Mouse (Mus musculus) kidney, adult 11 months (tissue): ENCODE measurements around the gene Limk2.

Experiments used
- DNase-seq: peaks from one replicate; pipeline ENCODE4 v3.0.0; 2022

The Limk2 gene

DNA sequence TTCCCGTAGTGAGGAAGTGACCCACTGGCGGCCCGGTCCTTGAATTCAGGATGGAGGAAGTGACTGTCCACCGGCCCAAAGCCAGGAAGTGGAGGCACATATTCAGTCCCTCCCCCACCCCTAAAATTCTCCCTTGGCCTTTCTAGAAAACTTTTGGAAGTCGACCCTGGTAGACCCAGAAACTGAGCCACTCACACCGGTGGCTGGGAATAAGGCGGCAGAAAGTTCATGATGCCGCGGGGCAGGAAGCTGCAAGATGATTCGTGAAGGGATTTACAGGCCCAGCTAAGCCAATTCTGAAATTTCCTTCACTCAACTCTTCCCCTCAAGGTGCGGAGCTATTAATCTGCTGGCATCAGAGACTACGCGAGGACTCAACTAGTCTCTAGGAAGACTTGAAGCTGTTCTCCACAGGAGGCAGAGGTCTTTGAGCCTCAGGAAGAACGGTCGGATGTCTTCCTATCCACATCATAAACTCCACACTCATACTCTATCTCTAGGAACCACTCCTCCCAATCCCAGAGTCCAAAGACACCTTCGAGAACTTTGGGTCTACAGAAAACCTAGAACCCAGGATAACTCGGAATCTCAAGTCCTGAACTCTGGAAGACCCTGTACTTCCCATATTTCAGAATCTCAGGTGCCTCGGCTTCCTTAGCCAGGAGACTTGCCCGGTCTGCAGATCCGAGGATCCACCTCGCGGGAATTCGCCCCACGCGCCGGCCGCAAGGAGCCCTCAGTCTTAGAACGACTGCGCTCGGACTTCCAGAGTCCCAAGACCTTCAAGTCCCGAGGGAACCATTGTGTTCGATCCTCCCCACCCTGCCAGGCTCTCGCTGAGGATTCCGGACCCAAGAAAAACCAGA is 625 bp downstream of the Limk2 start:
- DNase-seq = no peak

DNA sequence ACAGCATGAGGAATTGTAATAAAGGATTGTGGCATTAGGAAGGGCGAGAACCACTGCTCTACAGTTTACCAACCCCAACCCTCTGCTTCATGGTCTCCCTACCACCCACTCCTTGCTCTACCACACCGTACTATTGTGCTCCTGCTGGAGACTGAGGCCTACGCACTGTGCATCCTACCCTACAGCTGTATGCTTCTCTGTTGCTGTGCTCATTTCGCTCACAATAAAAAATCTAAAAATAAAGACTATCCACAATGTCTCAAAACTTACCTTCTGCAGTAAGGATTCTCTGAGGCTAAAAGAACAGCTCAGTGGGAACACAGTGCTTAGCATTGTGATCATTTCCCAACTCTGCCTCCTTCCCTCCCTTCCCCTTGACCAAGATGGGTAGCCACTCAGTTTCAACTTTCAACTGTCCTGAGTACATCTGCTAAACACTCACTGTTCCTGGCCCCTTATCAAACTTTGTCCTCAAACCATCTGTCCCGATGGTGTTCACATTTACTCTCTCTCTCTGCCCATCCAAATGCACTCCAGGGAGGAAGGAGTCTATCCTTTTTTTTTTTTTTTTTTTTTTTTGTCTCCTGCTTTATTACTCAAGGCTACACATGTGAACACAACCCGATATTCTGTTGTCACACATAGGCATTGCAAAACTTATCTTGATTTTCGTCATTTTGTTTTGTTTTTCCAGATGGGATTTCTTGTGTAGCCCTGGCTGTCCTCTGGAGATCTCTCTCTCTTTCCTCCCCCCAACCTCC is 4.5 kb downstream of the Limk2 start:
- no peak for DNase-seq

DNA sequence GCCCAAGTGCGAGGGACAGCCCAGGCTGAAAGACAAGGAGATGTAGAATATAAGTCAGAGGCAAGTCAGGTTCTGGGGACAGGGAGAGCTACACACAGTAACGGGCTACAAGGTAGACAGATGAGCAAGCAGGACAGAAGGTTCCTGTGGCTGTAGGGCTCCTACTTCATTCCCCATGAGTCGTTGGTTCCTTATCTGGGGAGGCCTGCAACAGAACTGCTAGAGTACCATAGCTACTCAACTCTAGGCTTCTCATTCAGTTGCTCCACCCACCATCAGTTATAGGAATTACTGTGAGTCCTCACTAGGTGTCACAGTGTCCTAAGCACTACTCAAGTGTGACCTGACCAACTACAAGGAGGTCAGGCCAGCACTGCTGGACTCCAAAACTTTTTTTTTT is 6.0 kb downstream of the Limk2 start:
- DNase-seq = no peak

DNA sequence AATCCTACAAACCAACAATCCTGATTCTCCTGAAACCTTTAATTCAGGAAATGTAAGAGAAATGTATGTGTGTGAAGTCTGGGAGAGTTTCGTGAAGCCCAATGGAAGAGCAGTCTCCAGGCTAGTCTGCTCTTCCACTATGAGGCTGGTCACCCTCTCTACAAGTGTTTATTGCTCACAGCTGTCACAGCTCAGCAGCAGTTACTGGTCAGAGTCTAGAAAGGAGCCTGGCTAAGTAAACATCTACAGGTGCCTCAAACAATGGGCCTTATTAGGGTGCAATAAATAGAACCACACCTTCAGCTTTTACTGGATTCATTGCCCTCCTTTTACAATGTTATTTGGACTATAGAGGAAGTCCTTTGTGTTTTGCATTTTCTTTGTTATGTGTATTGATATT is 10.7 kb downstream of the Limk2 start:
- no peak for DNase-seq

DNA sequence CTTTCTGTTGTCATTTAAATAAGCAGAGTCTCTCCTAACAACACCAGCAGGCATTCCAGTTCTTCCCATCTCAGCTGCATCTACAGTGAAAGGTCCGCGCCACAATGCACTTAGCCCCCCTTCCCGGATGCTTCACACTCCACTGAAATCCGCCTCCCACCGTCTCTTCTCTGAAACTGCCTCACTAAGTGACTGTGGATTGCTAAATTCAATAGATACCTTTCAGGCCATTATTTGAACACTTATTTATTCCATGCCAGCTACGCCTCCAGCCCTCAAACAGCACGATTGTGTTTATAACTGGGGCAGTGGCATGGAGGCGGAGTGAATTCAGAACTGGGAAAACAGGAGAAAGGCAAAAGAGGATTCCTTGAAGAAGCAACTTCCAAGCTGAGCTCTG is 12.4 kb downstream of the Limk2 start:
- DNase-seq = no peak

DNA sequence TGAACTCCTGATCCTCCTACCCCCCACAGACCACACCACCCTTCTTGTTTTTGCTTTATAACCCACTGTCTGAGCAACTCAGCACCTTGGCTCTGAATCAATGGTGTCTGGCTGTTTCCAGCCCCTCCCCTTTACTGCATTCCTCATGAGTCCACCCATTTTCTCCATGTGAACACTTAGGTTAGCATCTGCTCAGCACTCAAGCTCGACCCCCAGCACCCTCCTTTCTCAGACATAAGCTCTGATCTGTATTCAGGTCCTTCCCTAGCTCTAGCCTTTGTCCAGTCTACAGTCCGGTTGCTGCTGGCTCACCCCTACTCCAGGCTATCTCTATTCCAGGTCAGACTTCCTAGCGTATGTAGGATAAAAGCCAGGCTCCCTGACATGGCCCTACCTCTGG is 12.9 kb downstream of the Limk2 start:
- DNase-seq = no peak

DNA sequence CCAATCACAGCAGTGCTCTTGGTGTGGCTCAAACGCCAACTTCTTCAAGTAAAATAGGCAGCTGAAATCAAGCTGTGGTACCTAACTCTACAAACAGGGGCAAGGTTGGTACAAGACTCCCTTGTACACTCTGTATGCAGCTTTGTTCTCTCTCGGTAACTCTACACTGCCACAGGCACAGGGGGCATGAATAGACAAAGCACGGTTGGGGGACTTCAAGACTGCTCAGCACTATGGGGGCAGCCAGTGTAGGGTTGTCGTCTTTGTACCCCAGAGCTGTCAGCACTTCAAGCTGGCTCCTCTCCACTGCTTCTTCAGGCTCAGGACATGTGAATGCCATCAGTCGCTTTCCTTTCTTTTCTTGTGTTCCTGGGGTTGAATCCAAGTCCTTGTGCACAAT is 14.5 kb downstream of the Limk2 start:
- DNase-seq = no peak

DNA sequence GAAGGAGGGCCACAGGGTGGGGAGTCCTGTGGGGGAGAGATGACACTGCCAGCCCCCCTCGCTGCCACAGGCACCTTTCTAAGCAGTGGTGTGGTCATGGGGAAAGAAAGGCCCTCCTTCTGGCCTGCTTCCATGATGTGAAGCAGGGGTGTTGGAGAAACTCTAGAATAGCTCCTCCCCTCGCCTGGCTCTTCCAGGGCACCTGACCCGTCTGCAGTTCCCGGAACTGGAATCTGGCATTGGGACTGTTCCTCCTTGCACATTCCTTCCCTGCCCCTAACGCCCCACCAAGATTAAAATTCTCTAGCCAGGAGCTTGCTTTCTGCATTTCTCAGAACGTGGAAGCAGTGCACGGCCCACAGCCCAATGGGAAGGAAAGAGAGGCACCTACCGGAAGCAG is 16.5 kb downstream of the Limk2 start:
- DNase-seq = peak; percentile 33

DNA sequence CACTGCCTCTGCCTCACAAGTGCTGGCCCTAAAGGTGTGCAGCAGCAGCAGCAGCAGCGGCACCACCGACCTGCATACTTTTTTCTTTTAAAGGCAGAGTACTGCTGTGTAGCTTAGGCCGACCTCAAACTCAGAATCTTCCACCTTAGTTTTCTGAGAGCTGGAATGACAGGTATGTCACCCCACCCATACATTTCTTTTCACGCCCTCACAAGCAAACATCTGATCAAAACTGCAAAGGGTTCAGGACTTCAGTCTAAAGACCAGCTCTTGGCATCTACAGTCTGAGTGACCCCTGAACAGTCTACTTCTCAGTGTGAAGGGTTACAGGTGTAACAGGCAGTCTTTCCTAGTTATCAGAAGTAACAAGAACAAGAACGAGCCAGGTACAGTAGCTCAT is 18.2 kb downstream of the Limk2 start:
- DNase-seq = no peak

DNA sequence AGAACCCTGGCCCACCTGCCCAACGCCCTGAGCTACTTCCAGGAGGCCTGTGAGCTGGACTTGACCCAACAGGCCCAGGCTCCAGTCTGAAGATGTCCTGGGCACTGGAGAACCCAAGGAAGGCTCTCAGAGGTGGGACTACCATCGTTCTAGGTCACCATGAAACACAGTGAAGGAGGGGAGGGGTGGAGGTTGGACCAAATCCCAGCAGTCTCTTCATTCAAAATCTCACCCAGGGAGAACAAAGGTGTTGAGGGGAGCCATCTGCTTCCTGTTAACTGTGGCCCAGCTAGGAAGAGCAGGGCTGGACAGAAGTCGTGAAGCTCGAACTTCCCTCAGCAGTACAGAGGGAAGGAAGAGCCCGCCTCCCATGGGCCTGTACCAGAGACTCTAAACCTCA is 19.0 kb downstream of the Limk2 start:
- DNase-seq = no peak

DNA sequence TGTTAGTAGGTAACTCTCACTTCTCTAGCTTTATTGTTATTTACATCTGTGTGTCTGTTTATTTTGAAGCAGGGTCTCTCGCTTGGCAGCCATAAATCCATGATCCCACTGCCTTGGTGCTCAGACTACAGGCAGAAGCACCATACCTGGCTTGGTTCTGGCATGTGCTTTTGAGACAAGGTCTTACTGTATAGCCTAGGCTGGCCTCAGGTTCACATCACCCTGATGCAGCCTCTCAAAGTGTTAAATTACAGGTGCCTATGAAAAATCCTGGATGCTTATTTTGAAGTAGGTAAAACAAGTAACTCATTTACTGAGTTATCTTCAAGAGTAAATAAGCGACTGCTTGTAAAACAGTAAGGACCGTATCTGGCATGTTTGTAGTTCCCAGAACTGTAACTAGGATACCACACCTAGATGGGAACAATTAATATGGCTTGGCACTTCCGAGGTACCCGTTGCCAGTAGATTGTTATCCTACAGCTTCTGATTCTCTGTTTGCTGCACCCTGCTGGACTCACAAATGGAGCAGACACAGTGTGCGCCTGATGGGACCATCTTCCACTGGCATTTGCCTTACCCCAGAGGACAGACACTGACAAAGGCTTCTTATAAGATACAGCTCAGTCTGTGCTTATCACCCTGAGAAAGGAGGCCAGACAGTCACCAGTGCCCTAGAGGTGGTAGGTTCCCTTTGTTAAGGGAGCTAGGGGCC is 21.4 kb downstream of the Limk2 start:
- no peak for DNase-seq

DNA sequence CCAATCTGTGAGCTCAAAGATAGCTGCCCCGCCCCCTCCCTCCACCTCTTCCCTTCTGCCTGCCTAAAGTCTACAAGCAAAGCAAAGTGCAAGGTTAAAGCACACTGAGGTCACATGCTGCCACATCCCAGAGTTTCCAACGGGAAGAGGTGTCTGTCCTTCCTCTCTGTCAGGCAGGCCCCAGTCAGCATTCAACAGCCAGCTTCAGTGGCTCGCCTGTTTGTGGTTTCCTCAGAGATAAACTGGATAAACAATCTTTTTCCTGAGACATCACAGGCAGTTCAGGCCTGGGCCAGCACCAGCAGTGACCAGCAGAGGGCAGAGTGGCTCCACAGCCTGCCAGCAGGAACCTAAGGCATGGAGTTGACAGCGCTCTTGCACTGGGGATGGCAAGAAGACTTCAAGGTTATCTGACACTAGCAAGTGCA is 22.0 kb downstream of the Limk2 start:
- peak; percentile 81 for DNase-seq

DNA sequence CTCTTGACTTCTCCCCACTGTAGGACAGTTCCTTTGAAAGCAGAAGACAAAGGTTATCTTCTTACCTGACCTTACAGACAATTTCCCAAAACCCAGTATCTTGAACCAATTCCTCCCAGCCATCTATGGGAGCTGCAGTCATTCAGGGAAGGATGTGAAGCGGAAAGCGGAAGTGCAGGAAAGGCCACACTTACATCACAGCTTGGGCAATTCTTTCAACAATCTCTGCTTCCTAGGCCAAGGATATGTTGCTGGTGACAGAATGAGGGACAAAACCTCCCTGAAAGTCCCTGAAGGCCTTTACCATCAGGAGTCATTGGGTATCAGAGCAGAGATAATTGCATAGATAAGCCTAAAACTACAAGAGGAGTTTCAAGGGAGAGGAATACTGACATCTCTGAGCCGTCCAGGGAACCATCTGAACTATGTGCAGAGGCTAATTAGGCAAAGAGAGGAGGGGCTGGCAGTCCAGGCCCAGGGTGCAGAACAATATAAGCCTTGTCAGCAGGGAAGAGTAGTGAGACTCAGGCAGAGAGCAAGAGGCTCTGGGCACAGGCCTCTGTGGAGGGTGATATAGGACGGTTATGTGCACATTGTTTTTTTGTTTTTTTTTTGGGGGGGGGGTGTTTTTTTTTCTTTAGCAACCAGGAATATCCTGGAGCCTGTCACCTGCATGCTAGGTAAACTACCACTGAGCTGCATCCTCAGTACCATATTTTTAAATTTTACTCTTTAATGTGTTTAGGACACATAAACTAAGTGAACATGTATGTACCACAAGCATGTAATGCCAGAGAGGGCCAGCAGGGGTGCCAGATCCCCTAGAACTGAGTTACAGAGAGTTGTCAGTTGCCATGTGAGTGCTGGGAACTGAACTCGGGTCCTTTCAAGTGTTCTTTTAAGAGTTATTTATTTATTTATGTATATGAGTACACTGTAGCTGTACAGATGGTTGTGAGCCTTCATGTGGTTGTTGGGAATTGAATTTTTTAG is 26.1 kb downstream of the Limk2 start:
- no peak for DNase-seq

DNA sequence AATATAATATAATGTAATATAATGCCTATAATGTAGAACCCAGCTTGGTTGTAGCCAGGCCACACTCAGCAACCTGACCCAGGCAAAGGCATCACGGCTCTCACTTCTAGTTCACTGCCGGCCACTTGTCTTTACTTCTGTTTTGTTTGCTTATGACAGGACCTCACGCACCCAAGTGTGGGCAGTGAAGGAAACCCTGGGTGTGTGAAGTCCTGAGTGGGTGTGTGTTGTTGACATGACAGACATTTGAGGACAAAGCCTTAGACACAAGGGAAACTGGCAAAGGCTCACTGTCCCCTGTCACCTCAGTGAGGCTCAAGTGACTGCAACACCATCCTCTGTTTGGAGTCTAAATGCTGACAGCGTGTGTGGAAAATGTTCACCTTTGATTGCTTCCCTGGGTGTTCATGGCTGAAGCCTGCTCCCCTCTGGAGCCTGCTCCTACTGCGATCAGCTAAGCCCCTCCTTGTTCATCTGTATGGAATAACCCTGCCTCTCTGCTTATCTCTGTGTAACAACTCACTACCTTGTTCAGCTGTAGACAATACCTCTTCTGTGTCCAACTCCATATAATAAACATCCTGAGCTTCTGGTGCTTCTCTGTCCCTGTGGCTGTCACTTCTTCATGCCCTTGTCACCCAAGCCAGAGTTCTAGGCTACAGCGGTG is 27.7 kb downstream of the Limk2 start:
- DNase-seq = no peak

DNA sequence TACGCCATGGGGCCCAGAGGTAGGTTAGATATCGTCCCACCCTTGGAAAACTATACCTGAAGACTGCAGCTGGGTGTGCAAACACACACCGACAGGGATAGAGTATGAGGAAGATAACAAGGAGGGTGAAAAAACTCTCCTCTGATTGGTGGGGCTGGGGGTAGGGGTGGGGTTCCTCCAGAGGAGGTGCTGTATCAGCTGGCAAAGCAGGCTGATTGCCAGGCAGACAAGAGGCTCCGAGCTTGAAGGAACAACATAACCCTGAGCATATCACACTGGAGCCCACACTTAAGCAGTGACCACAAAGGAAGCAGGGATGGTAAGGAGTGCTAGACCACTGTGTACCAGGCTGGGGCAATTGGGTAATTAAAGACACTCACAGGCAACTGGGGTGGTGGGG is 29.6 kb downstream of the Limk2 start:
- DNase-seq = no peak

DNA sequence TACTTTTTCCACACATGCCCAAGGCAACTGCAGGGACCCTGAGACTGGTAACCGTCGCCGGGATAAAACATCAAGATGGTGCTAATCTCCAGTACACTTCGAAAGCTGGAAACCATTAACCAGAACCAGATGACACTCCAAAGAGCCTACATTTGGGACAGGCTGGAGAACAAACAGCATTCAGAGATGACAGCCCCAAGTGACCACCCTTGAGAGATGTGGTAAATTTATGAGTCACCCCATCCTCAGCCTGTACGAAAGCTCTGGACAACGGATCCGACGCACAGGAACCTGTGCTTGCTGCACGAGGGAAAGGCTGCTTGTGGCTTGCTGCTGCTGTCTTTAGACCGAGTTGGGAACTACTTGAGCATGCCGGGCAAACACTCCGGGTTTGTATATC is 34.2 kb downstream of the Limk2 start:
- no peak for DNase-seq

DNA sequence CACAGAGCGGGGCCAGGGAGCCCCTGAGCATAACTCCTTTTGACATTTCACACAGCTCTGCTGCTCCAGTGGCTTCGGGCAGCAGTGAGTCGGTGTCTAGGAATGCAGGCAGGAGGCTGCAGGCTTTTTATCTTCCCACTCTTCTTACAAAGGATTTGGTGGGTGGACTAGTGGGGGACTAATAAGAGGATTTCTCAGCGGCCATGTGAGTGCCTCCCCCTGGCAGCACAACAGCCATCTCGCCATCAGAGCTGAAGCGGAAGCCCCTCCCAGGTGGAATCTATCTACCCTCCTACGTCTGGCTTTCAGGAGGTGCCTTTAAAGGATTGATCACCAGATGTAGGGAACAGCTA is 34.7 kb downstream of the Limk2 start:
- no peak for DNase-seq

DNA sequence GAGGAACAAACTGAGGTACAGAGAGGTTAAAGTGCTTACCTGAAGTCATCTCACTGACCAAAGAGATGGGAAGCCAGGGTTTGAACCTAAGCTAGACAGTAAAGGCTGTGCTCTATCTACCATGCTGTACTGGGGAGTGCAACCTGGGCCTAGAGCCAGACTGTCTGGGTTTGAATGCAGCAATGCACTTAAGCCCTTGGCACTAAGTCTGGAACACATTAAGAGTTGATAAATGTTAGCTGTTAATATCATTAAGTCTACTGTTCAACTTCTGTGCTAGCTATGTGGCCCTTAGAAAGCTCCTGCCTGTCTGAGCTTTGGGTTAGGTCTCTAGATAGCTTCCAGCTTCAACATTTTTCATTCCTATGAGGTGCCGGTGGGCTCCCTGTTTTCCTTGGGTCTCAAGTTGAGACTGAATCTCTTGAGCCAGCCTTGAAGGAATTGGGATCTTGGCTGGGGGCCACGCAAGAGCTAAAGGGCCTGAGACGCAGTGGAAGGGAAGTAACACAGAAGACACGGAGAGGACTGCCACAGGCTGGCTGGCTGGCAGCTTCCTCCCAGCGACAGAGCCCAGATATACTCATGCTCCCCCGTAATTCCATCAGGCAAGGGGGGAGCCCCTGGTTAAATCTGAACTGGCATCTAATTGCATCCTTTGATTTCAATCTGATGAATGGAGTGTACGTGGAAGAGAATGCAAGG is 35.2 kb downstream of the Limk2 start:
- DNase-seq = peak; percentile 21

DNA sequence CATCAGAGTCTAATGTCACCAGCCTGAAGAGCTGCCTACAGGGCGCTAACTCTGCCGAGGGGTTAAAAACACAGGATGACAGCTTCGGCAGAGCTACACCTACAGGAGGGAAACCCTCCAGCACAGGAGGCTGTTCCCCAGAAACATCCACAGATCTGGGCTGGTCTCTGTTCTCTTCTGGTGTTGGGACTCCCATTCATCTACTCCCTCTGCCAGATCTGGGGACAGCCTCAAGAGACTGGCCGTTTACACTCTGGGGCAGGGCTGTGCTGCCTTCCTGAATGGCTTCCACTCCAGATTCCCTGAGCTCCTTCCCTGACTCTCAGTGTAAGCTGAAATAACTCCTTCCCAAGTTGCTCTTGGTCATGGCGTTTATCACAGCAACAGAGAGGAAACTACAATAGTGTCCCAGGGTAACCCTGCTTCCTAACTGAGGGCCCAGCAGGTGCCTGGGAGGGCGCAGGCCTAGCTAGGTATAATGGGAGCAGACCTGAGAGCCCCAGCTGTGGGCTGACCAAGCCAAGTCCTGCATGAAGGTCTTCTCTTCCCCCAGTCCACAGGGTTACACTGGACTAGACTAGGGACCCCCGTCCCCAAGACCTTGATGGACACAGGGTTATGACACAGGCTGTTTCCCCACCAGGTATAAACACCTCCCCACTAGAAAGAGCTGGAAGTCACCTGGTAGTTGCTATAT is 37.2 kb downstream of the Limk2 start:
- DNase-seq = no peak

DNA sequence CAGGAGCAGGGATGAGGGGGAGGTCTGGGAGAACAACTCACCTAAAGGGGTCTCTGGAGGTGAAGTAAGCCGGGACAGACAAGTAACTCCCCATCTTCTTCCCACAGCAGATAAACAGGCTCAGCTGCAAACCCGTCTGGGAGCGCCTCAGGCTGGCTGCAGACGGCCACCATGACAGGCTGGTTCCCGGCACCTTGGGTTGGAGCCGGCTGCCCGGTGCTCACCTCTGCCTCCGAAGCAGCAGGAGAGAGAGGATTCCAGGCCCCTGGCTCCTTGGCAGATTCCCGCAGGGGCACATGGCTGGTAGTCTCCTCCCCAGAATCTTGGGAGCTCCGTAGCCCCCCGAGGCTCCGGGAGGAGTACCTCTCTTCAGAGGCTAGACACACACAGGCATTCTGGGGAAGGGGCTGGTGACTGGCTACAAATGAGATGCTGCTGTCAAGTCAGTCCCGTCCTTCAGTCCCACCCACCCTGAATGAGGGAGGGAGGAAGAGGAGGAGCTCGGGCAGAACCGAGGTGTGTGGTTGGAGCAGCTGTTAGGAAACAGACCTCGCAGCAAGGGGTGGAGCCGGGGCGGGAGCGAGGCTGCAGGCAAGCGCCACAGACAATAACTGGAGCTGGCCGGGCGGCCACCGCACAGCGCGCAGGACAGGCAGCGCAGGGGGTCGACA is 37.9 kb downstream of the Limk2 start:
- peak; percentile 78 for DNase-seq
